Mouse (Mus musculus): ENCODE measurements around the gene Nr5a2. TPM values are rescaled to one million over a fixed set of nuclear protein-coding genes. Genes with fewer than 3 reads are reported as not detected.
A peak's percentile ranks its signal among the peaks of the same experiment; 100 is the strongest.

The Nr5a2 gene
- polyA plus RNA-seq, 1 experiment, result 0.58 TPM

DNA sequence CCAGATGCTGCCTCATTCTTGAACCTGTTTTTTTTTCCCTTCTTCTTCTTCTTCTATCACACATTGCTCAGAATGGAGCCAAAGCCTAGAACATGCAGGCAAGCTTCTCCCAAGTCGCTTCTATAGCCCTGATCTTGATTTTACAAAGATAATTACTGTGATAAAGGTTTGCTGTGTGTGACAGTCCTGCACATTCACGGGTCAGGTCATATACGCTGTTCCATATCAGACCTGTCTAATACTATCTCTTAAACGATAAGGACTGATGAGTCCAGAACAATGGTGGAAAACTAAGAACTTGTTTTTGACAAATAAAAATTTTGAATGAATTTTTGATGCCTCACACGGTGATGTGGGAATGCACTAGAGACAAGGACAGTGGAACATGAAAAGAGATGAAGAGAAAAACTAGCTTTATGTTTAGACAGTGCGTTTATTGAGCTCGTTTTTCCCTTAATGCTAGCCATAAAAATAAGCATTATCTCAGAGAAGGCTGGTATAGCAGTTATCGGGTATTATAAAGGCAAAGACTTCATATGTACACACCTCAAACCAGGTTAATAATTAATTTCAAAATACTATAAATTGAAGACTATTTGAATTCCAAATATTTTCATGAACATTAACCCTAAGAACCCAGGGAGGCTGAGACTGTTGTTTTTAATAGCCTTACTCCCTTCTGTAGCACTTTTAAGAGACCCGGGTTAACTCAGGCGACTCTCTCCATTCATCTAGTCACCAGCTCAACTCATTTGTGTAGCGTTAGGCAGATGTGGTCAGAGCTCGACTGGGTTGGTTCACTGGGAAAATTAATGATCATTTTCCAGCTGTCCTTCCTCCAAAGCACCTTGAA lies 49.3 kb downstream of the Nr5a2 start:
- no peaks in the 10 kb centered on the region for H3K27me3 ChIP-seq (replicated peaks; ENCODE audit: control insufficient read depth, insufficient read depth, low read length)
- no peak overlapping the region for H3K27ac ChIP-seq (ENCODE audit: insufficient read depth, low read depth, low read length)
- DNase-seq, result peak; percentile 29
- TF ChIP-seq CTCF (conservative IDR thresholded peaks at IDR 0.05; ENCODE audit: insufficient read depth, insufficient read length, low read depth, low read length), result no peak
- no peak for TF ChIP-seq POLR2A (IDR thresholded peaks at IDR 0.05; ENCODE audit: low read depth, low read length)
- no peaks in the 10 kb centered on the region for H3K4me1 ChIP-seq (ENCODE audit: control insufficient read depth, insufficient read depth, low read length)
- H3K4me3 ChIP-seq (ENCODE audit: insufficient read depth, low read depth, low read length), result no peak overlapping the region
- 50% methylated on average over 12 of the region's 12 CpGs for WGBS
- H3K36me3 ChIP-seq (ENCODE audit: control insufficient read depth, insufficient read depth, low read length), result no peaks in the 10 kb centered on the region

DNA sequence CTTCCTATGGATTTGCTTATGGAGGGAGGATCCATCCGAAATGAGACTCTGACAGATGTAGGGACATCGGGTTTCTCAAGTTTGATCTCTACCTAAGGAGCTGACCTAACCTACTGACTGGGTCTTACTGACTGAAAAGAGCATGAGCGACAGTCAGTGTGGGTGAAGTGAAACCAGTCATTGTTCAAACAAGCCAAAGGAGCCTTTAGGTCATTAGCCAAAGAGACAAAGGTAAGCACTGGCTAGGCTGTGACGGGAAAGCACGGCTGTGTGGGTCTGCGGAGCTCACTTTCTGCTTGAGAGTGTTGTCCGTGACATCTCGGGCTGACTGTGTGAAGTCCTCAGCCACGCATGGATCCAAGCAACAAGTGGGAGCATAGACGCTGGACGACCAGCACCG lies 50.1 kb downstream of the Nr5a2 start:
- Histone ChIP-seq H3K36me3 (ENCODE audit: control insufficient read depth, insufficient read depth, low read length) (no peaks in the 10 kb centered on the region), H3K27ac (ENCODE audit: insufficient read depth, low read depth, low read length) (no peak overlapping the region), H3K27me3 (replicated peaks; ENCODE audit: control insufficient read depth, insufficient read depth, low read length) (no peaks in the 10 kb centered on the region), H3K4me1 (ENCODE audit: control insufficient read depth, insufficient read depth, low read length) (no peaks in the 10 kb centered on the region), H3K4me3 (ENCODE audit: insufficient read depth, low read depth, low read length) (no peak overlapping the region)
- TF ChIP-seq POLR2A (IDR thresholded peaks at IDR 0.05; ENCODE audit: low read depth, low read length) (no peak), CTCF (conservative IDR thresholded peaks at IDR 0.05; ENCODE audit: insufficient read depth, insufficient read length, low read depth, low read length) (no peak)
- WGBS, result 84% methylated on average over 12 of the region's 12 CpGs
- DNase-seq, result no peak

DNA sequence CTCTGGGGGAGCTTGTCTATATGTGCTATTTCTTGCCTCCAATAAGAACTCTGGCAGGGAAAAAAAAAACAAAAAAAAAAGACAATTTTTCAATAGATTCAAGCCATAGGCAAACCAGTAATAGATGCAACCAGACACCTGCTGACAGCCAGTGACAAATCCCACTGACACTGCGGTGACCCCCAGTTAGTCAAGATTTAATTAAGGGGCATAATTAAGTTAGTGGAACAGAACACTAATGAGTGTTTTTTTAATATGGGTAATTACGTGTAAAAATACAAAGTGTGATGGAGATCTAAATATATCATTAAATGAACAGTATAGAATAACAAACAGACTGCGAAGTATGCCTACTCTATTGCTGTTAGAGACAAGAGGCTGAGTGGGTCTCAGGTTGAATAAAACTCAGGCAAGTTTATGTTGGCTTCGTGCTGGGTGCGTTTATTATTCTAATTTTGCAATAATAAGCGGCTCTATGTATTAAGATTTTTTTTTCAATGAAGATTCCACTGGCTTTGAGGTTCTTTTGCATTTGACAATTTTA lies 50.7 kb downstream of the Nr5a2 start:
- Histone ChIP-seq H3K4me1 (ENCODE audit: control insufficient read depth, insufficient read depth, low read length) (no peaks in the 10 kb centered on the region), H3K4me3 (ENCODE audit: insufficient read depth, low read depth, low read length) (no peak overlapping the region), H3K36me3 (ENCODE audit: control insufficient read depth, insufficient read depth, low read length) (no peaks in the 10 kb centered on the region), H3K27me3 (replicated peaks; ENCODE audit: control insufficient read depth, insufficient read depth, low read length) (no peaks in the 10 kb centered on the region), H3K27ac (ENCODE audit: insufficient read depth, low read depth, low read length) (no peak overlapping the region)
- WGBS, result 67% methylated on average over 6 of the region's 6 CpGs
- no peak for DNase-seq
- no peak for TF ChIP-seq POLR2A (IDR thresholded peaks at IDR 0.05; ENCODE audit: low read depth, low read length)
- no peak for TF ChIP-seq CTCF (conservative IDR thresholded peaks at IDR 0.05; ENCODE audit: insufficient read depth, insufficient read length, low read depth, low read length)

DNA sequence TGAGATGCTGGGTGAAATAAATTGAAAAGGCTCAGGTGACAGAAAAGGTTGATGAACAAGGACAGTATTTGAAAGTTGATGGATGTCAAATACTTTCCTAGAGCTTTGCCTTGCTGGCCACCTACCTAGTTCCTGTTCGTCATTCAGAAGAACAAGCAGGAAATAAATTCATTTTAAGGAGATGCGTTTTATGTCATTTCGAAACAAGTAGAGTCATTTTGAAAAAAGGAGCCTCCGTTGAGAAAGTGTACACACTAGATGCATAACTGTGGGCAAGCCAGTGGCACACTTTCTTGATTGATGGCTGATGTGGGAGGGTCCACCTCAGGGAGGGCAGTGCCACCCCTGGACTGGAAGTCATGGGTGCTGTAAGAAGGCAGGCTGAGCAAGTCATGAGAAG lies 62.1 kb downstream of the Nr5a2 start:
- 78% methylated on average over 4 of the region's 4 CpGs for WGBS
- TF ChIP-seq CTCF (conservative IDR thresholded peaks at IDR 0.05; ENCODE audit: insufficient read depth, insufficient read length, low read depth, low read length) (no peak), POLR2A (IDR thresholded peaks at IDR 0.05; ENCODE audit: low read depth, low read length) (no peak)

DNA sequence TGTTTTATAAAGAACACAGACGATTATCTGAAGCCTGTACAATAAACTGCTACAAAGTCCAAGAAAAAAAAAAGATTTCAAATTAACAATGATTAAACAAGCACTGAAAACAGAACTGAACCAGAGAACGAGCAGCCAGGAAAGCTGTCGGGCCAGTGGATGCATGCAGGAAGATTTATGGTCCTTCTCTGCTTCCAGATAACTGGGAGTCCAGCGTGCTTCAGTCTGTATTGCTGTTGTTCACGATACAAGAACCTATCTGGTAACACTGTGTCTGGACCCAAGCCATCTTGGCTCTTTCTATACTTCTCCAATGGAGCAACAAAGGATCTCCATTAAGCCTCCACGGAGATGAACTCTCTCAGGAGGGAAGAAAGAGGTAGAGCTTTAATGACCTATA lies 63.9 kb downstream of the Nr5a2 start:
- peak; percentile 65 for DNase-seq
- no peak overlapping the region for H3K27ac ChIP-seq (ENCODE audit: insufficient read depth, low read depth, low read length)
- H3K27me3 ChIP-seq (replicated peaks; ENCODE audit: control insufficient read depth, insufficient read depth, low read length), result no peaks in the 10 kb centered on the region
- H3K36me3 ChIP-seq (ENCODE audit: control insufficient read depth, insufficient read depth, low read length), result no peaks in the 10 kb centered on the region
- no peak overlapping the region for H3K4me3 ChIP-seq (ENCODE audit: insufficient read depth, low read depth, low read length)
- peaks cover 5% of the 10 kb centered on the region; the same call in 1 of the 2 replicates for H3K4me1 ChIP-seq (ENCODE audit: control insufficient read depth, insufficient read depth, low read length)
- 24% methylated on average over 6 of the region's 6 CpGs for WGBS
- TF ChIP-seq POLR2A (IDR thresholded peaks at IDR 0.05; ENCODE audit: low read depth, low read length) (no peak), CTCF (conservative IDR thresholded peaks at IDR 0.05; ENCODE audit: insufficient read depth, insufficient read length, low read depth, low read length) (no peak)

More for the DNA sequence above, 62.1 kb downstream of the Nr5a2 start:
- Histone ChIP-seq H3K27ac (ENCODE audit: insufficient read depth, low read depth, low read length) (no peak overlapping the region), H3K27me3 (replicated peaks; ENCODE audit: control insufficient read depth, insufficient read depth, low read length) (no peaks in the 10 kb centered on the region), H3K4me1 (ENCODE audit: control insufficient read depth, insufficient read depth, low read length) (peaks cover 5% of the 10 kb centered on the region; the same call in 1 of the 2 replicates), H3K36me3 (ENCODE audit: control insufficient read depth, insufficient read depth, low read length) (no peaks in the 10 kb centered on the region), H3K4me3 (ENCODE audit: insufficient read depth, low read depth, low read length) (no peak overlapping the region)
- DNase-seq, result no peak

DNA sequence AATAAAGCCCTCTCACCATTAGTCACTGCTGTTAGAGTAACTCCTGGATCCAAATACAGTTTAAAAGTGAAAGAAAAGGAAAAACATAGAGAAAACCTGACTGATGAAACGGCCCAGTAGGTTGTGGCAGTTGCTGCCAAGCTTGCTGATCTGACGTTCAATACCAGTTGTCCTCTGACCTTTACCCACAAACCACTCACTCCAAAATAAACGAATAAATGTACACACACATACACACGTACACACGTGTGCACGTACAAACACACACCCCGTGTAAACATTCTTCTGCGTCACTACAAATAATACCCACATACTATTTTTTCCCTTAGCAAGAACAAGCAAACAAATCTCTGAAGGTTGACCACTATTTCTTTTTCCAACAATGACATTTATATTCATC lies 64.4 kb downstream of the Nr5a2 start:
- no peak overlapping the region for H3K4me3 ChIP-seq (ENCODE audit: insufficient read depth, low read depth, low read length)
- H3K36me3 ChIP-seq (ENCODE audit: control insufficient read depth, insufficient read depth, low read length), result no peaks in the 10 kb centered on the region
- peak; percentile 38 for DNase-seq
- WGBS, result 64% methylated on average over 8 of the region's 8 CpGs
- no peak overlapping the region for H3K27ac ChIP-seq (ENCODE audit: insufficient read depth, low read depth, low read length)
- peaks cover 5% of the 10 kb centered on the region; the same call in 1 of the 2 replicates for H3K4me1 ChIP-seq (ENCODE audit: control insufficient read depth, insufficient read depth, low read length)
- H3K27me3 ChIP-seq (replicated peaks; ENCODE audit: control insufficient read depth, insufficient read depth, low read length), result no peaks in the 10 kb centered on the region
- no peak for TF ChIP-seq POLR2A (IDR thresholded peaks at IDR 0.05; ENCODE audit: low read depth, low read length)
- no peak for TF ChIP-seq CTCF (conservative IDR thresholded peaks at IDR 0.05; ENCODE audit: insufficient read depth, insufficient read length, low read depth, low read length)

DNA sequence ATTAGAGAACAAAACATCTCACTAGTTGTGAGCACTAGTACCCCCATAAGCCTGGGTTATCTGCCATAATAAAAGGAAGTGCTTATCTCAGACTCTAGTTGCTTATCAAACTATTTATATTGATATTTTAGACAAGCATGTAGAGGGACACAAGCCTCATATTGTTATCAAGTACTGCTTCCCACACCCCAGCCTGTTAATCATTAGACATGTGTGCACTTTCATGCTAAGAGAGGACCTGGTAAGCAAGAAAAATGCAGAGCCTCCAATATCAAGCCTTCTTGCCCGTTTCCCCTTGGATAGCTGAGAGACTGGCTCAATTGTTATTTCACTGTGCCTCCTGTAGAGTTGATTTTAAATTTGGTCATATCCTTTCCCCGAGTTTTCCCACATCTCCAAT lies 65.5 kb downstream of the Nr5a2 start:
- H3K27me3 ChIP-seq (replicated peaks; ENCODE audit: control insufficient read depth, insufficient read depth, low read length), result no peaks in the 10 kb centered on the region
- H3K27ac ChIP-seq (ENCODE audit: insufficient read depth, low read depth, low read length), result no peak overlapping the region
- H3K4me1 ChIP-seq (ENCODE audit: control insufficient read depth, insufficient read depth, low read length), result peaks cover 5% of the 10 kb centered on the region; the same call in 1 of the 2 replicates
- H3K4me3 ChIP-seq (ENCODE audit: insufficient read depth, low read depth, low read length), result no peak overlapping the region
- H3K36me3 ChIP-seq (ENCODE audit: control insufficient read depth, insufficient read depth, low read length), result no peaks in the 10 kb centered on the region
- TF ChIP-seq CTCF (conservative IDR thresholded peaks at IDR 0.05; ENCODE audit: insufficient read depth, insufficient read length, low read depth, low read length) (no peak), POLR2A (IDR thresholded peaks at IDR 0.05; ENCODE audit: low read depth, low read length) (no peak)
- peak; percentile 25 for DNase-seq
- WGBS, result 57% methylated on average over 2 of the region's 2 CpGs
